Mouse (Mus musculus): ENCODE measurements around the gene Dvl2. TPM values are rescaled to one million over a fixed set of nuclear protein-coding genes. Genes with fewer than 3 reads are reported as not detected.
"Not testable (repeated sequence)": the region's sequence is repeated elsewhere in the genome, so short reads cannot be mapped to it uniquely, and the experiment has no call there.

Gene Dvl2
- polyA plus RNA-seq, 1 experiment from 2014 or later = 17.1 TPM

- Histone ChIP-seq H3K27ac (ENCODE audit: low read length) (no peak overlapping the region), H3K4me2 (ENCODE audit: low read depth, low read length) (no peak overlapping the region), H3K36me3 (ENCODE audit: control insufficient read depth, insufficient read depth) (peaks cover 50% of the 10 kb centered on the region), H3K4me1 (ENCODE audit: control insufficient read depth, insufficient read depth, low read length) (peaks cover 20% of the 10 kb centered on the region), H3K4me3 (ENCODE audit: low read length) (no peak overlapping the region), H3K9ac (ENCODE audit: low read length) (no peak overlapping the region), H3K9me3 (replicated peaks; ENCODE audit: control insufficient read depth, low read length) (no peaks in the 10 kb centered on the region), H3K27me3 (ENCODE audit: control insufficient read depth, insufficient read depth, low read length) (no peaks in the 10 kb centered on the region)
- WGBS = 83% methylated on average over 9 of the region's 9 CpGs
- ATAC-seq (replicated peaks; ENCODE audit: extremely low read depth, insufficient read depth, low FRiP score) = no peak
Measured at GRCm38 (mm10) chr11:70012931-70013330, 12.5 kb downstream of the Dvl2 start.

- H3K4me3 ChIP-seq (ENCODE audit: low read length) = no peak overlapping the region
- peaks cover 23% of the 10 kb centered on the region for H3K4me1 ChIP-seq (ENCODE audit: control insufficient read depth, insufficient read depth, low read length)
- 80% methylated on average over 3 of the region's 3 CpGs for WGBS
- H3K9me3 ChIP-seq (replicated peaks; ENCODE audit: control insufficient read depth, low read length) = no peaks in the 10 kb centered on the region
- H3K9ac ChIP-seq (ENCODE audit: low read length) = no peak overlapping the region
- no peak overlapping the region for H3K27ac ChIP-seq (ENCODE audit: low read length)
- H3K4me2 ChIP-seq (ENCODE audit: low read depth, low read length) = no peak overlapping the region
- ATAC-seq (replicated peaks; ENCODE audit: extremely low read depth, insufficient read depth, low FRiP score) = no peak
- peaks cover 45% of the 10 kb centered on the region for H3K36me3 ChIP-seq (ENCODE audit: control insufficient read depth, insufficient read depth)
- H3K27me3 ChIP-seq (ENCODE audit: control insufficient read depth, insufficient read depth, low read length) = no peaks in the 10 kb centered on the region
Measured at GRCm38 (mm10) chr11:70013408-70013807, 13.0 kb downstream of the Dvl2 start.

- Histone ChIP-seq H3K36me3 (ENCODE audit: control insufficient read depth, insufficient read depth) (peaks cover 39% of the 10 kb centered on the region), H3K4me2 (ENCODE audit: low read depth, low read length) (peak overlapping the region; percentile 66), H3K27ac (ENCODE audit: low read length) (no peak overlapping the region), H3K4me1 (ENCODE audit: control insufficient read depth, insufficient read depth, low read length) (peaks cover 27% of the 10 kb centered on the region), H3K27me3 (ENCODE audit: control insufficient read depth, insufficient read depth, low read length) (no peaks in the 10 kb centered on the region), H3K4me3 (ENCODE audit: low read length) (peak overlapping the region; percentile 85), H3K9ac (ENCODE audit: low read length) (peak overlapping the region; percentile 85), H3K9me3 (replicated peaks; ENCODE audit: control insufficient read depth, low read length) (no peaks in the 10 kb centered on the region)
- ATAC-seq (replicated peaks; ENCODE audit: extremely low read depth, insufficient read depth, low FRiP score) = no peak
- WGBS = 52% methylated on average over 5 of the region's 5 CpGs
Measured at GRCm38 (mm10) chr11:70014051-70014450, 13.7 kb downstream of the Dvl2 start.

DNA sequence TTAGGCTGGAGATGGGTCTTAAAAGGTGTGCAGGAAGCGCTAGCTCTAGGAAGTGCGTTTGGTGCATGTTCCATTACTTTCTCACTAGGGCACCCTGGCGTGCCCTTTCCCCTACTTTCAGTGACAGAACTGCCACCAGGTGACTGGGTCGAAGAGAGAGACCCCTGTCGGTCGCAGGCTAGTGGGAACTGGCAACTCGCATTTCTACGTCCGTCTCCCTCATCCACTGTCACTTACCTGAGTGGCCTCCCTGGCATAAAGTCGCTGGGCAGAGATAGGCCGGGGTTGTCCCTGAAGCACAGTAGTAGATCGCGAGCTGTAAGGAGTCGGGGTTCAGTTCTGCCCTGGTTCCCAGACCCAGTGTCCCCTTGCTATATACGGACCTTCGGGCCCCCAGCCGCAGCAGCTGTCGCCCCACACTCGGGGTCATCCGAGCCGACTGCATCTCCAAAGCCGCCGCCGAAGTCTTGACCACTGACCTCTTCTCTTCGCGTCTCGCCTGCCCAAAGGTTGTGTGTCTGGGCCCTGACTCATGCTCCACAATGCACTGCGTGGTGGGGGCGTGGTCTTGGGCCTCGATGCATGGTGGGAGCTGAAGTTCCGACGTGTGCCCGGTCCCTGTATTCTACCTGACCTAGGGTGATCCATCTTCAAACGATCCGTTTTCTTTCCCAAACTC is 14.6 kb downstream of the Dvl2 start, which contains the start of gene Acadvl:
Acadvl (minus strand) TSS at position 532 of the 679 bp plus-strand sequence.
- peak within 1 kb of the TSS; percentile 84 for H3K27ac ChIP-seq (ENCODE audit: low read length)
- H3K4me3 ChIP-seq (ENCODE audit: low read length) = peak within 1 kb of the TSS; percentile 85
- no peaks in the 10 kb centered on the region for H3K9me3 ChIP-seq (replicated peaks; ENCODE audit: control insufficient read depth, low read length)
- H3K4me1 ChIP-seq (ENCODE audit: control insufficient read depth, insufficient read depth, low read length) = peaks cover 32% of the 10 kb centered on the region
- under 1% methylated on average over 35 of the region's 35 CpGs for WGBS
- peak; percentile 85 for ATAC-seq (replicated peaks; ENCODE audit: extremely low read depth, insufficient read depth, low FRiP score)
- H3K27me3 ChIP-seq (ENCODE audit: control insufficient read depth, insufficient read depth, low read length) = no peaks in the 10 kb centered on the region
- H3K4me2 ChIP-seq (ENCODE audit: low read depth, low read length) = peak within 1 kb of the TSS; percentile 66
- H3K9ac ChIP-seq (ENCODE audit: low read length) = peak within 1 kb of the TSS; percentile 85
- peaks cover 30% of the 10 kb centered on the region for H3K36me3 ChIP-seq (ENCODE audit: control insufficient read depth, insufficient read depth)

- Histone ChIP-seq H3K36me3 (ENCODE audit: control insufficient read depth, insufficient read depth) (peaks cover 23% of the 10 kb centered on the region), H3K9ac (ENCODE audit: low read length) (peak overlapping the region; percentile 85), H3K4me3 (ENCODE audit: low read length) (no peak overlapping the region; the same call in 1 of the 2 replicates), H3K27ac (ENCODE audit: low read length) (no peak overlapping the region), H3K27me3 (ENCODE audit: control insufficient read depth, insufficient read depth, low read length) (no peaks in the 10 kb centered on the region), H3K4me1 (ENCODE audit: control insufficient read depth, insufficient read depth, low read length) (peaks cover 39% of the 10 kb centered on the region), H3K9me3 (replicated peaks; ENCODE audit: control insufficient read depth, low read length) (no peaks in the 10 kb centered on the region), H3K4me2 (ENCODE audit: low read depth, low read length) (peak overlapping the region; percentile 66)
- WGBS = 58% methylated on average over 6 of the region's 6 CpGs
- no peak for ATAC-seq (replicated peaks; ENCODE audit: extremely low read depth, insufficient read depth, low FRiP score)
Measured at GRCm38 (mm10) chr11:70015677-70016076, 15.3 kb downstream of the Dvl2 start.

- H3K36me3 ChIP-seq (ENCODE audit: control insufficient read depth, insufficient read depth) = peaks cover 18% of the 10 kb centered on the region
- H3K27ac ChIP-seq (ENCODE audit: low read length); H3K9ac ChIP-seq (ENCODE audit: low read length); H3K27me3 ChIP-seq (ENCODE audit: control insufficient read depth, insufficient read depth, low read length); ATAC-seq (replicated peaks; ENCODE audit: extremely low read depth, insufficient read depth, low FRiP score); H3K9me3 ChIP-seq (replicated peaks; ENCODE audit: control insufficient read depth, low read length); H3K4me3 ChIP-seq (ENCODE audit: low read length); H3K4me2 ChIP-seq (ENCODE audit: low read depth, low read length): not testable (repeated sequence)
- H3K4me1 ChIP-seq (ENCODE audit: control insufficient read depth, insufficient read depth, low read length) = peaks cover 40% of the 10 kb centered on the region
- WGBS = 80% methylated on average over 2 of the region's 2 CpGs
Measured at GRCm38 (mm10) chr11:70016177-70016576, 15.8 kb downstream of the Dvl2 start.

- Histone ChIP-seq H3K27ac (ENCODE audit: low read length) (no peak within 1 kb of the TSS), H3K4me2 (ENCODE audit: low read depth, low read length) (peak within 1 kb of the TSS; percentile 92; the same call in 1 of the 2 replicates), H3K9me3 (replicated peaks; ENCODE audit: control insufficient read depth, low read length) (no peaks in the 10 kb centered on the region), H3K4me3 (ENCODE audit: low read length) (no peak within 1 kb of the TSS), H3K36me3 (ENCODE audit: control insufficient read depth, insufficient read depth) (peaks cover 13% of the 10 kb centered on the region), H3K4me1 (ENCODE audit: control insufficient read depth, insufficient read depth, low read length) (peaks cover 44% of the 10 kb centered on the region), H3K27me3 (ENCODE audit: control insufficient read depth, insufficient read depth, low read length) (no peaks in the 10 kb centered on the region), H3K9ac (ENCODE audit: low read length) (no peak within 1 kb of the TSS)
- WGBS = 61% methylated on average over 3 of the region's 3 CpGs
- ATAC-seq (replicated peaks; ENCODE audit: extremely low read depth, insufficient read depth, low FRiP score) = no peak
Measured at GRCm38 (mm10) chr11:70016669-70017068, 16.3 kb downstream of the Dvl2 start, which contains the start of gene Dlg4. TSS of gene Dlg4 (plus strand) at chr11:70016942.

DNA sequence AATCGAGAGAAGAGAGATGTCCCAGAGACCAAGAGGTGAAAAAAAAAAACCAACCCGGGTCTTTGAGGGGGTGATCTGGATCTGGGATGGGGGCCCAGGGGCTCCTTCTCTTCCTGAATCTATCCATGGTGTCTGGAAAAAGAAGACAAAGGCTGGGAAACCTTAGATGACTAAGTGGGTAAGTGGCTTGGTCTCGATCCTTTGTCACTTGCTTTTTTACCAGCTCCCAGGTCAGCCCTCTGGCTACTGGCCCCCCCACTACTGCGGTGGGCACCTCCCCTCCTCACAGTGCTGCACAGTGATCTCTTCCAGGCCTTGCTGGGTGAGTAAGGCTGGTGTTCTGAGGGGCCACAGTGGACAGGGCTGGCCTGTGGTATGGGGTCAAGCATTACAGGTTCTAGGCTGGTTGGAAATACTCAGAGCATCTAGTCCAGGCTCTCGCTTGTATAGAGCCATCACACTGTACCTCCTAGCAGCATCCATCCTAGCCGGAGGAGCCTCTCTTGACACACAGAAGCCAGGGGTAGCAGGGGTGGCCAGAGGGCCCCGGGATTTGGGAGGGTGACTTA is 16.9 kb downstream of the Dvl2 start:
- H3K36me3 ChIP-seq (ENCODE audit: control insufficient read depth, insufficient read depth) = peaks cover 7% of the 10 kb centered on the region
- 45% methylated on average over 7 of the region's 7 CpGs for WGBS
- H3K27me3 ChIP-seq (ENCODE audit: control insufficient read depth, insufficient read depth, low read length) = no peaks in the 10 kb centered on the region
- H3K9me3 ChIP-seq (replicated peaks; ENCODE audit: control insufficient read depth, low read length) = no peaks in the 10 kb centered on the region
- peaks cover 45% of the 10 kb centered on the region for H3K4me1 ChIP-seq (ENCODE audit: control insufficient read depth, insufficient read depth, low read length)
- H3K9ac ChIP-seq (ENCODE audit: low read length) = no peak overlapping the region
- no peak overlapping the region for H3K4me2 ChIP-seq (ENCODE audit: low read depth, low read length)
- no peak overlapping the region for H3K27ac ChIP-seq (ENCODE audit: low read length)
- no peak overlapping the region for H3K4me3 ChIP-seq (ENCODE audit: low read length)
- ATAC-seq (replicated peaks; ENCODE audit: extremely low read depth, insufficient read depth, low FRiP score) = no peak
